Mouse (Mus musculus): ENCODE results near the gene Rad51c. TPM values are rescaled to one million over a fixed set of nuclear protein-coding genes. Genes with fewer than 3 reads are reported as not detected.
"Not testable (repeated sequence)": the region's sequence is repeated elsewhere in the genome, so short reads cannot be mapped to it uniquely, and the experiment has no call there.

Gene Rad51c
- total and polyA plus RNA-seq, 2 experiments from 2014 or later, result 2.0 to 3.5 TPM

- no peaks in the 10 kb centered on the region for H3K27me3 ChIP-seq (ENCODE audit: insufficient read depth, low read length)
- ATAC-seq, result no peak
- no peak overlapping the region for H3K4me3 ChIP-seq (ENCODE audit: low read length)
- H3K36me3 ChIP-seq (ENCODE audit: insufficient read depth, low read length), result no peaks in the 10 kb centered on the region
- H3K4me2 ChIP-seq (ENCODE audit: low read depth, low read length), result peak overlapping the region; percentile 53; the same call in 1 of the 2 replicates
- DNase-seq (ENCODE audit: low spot score), result no peak
- H3K27ac ChIP-seq, result no peak overlapping the region
- H3K9me3 ChIP-seq (ENCODE audit: low read length), result no peaks in the 10 kb centered on the region
- 0 out of 2 replicates have a peak, but pooled peaks have one; percentile 3 for TF ChIP-seq CTCF (IDR thresholded peaks at IDR 0.05; ENCODE audit: low read depth)
- H3K9ac ChIP-seq (replicated peaks; ENCODE audit: low read length), result no peak overlapping the region
- H3K4me1 ChIP-seq (ENCODE audit: insufficient read depth, low read length), result no peaks in the 10 kb centered on the region
Measured at GRCm38 (mm10) chr11:87447429-87447828, 42.7 kb upstream of the Rad51c start.

GRCm38 (mm10) chr11:87446159-87446558 is 41.4 kb upstream of the Rad51c start:
- no peak overlapping the region for H3K4me3 ChIP-seq (ENCODE audit: low read length)
- H3K27me3 ChIP-seq (ENCODE audit: insufficient read depth, low read length), result no peaks in the 10 kb centered on the region
- no peak for ATAC-seq
- H3K4me2 ChIP-seq (ENCODE audit: low read depth, low read length), result no peak overlapping the region
- no peak for TF ChIP-seq CTCF (IDR thresholded peaks at IDR 0.05; ENCODE audit: low read depth)
- no peak overlapping the region for H3K27ac ChIP-seq
- no peak for DNase-seq (ENCODE audit: low spot score)
- WGBS, result 95% methylated on average over 3 of the region's 3 CpGs
- no peaks in the 10 kb centered on the region for H3K9me3 ChIP-seq (ENCODE audit: low read length)
- H3K4me1 ChIP-seq (ENCODE audit: insufficient read depth, low read length), result no peaks in the 10 kb centered on the region
- H3K36me3 ChIP-seq (ENCODE audit: insufficient read depth, low read length), result no peaks in the 10 kb centered on the region
- H3K9ac ChIP-seq (replicated peaks; ENCODE audit: low read length), result no peak overlapping the region

DNA sequence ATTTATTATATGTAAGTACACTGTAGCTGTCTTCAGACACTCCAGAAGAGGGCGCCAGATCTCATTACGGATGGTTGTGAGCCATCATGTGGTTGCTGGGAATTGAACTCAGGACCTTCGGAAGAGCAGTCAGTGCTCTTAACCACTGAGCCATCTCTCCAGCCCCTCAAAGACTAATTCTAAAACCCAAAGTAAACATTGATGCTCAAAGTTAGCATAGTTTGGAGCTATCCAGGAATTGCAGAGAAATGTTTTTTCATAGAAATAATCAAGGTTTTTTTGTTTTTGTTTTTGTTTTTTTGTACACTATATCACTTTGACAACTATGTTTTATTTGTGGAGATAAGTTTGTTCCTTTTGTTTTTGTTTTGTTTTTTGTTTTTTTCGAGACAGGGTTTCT is 40.8 kb upstream of the Rad51c start:
- H3K27ac ChIP-seq; H3K4me2 ChIP-seq (ENCODE audit: low read depth, low read length); H3K4me1 ChIP-seq (ENCODE audit: insufficient read depth, low read length); H3K36me3 ChIP-seq (ENCODE audit: insufficient read depth, low read length); H3K27me3 ChIP-seq (ENCODE audit: insufficient read depth, low read length); DNase-seq (ENCODE audit: low spot score); H3K9ac ChIP-seq (replicated peaks; ENCODE audit: low read length); H3K4me3 ChIP-seq (ENCODE audit: low read length); H3K9me3 ChIP-seq (ENCODE audit: low read length); ATAC-seq: not testable (repeated sequence)
- WGBS, result 83% methylated on average over 2 of the region's 4 CpGs

DNA sequence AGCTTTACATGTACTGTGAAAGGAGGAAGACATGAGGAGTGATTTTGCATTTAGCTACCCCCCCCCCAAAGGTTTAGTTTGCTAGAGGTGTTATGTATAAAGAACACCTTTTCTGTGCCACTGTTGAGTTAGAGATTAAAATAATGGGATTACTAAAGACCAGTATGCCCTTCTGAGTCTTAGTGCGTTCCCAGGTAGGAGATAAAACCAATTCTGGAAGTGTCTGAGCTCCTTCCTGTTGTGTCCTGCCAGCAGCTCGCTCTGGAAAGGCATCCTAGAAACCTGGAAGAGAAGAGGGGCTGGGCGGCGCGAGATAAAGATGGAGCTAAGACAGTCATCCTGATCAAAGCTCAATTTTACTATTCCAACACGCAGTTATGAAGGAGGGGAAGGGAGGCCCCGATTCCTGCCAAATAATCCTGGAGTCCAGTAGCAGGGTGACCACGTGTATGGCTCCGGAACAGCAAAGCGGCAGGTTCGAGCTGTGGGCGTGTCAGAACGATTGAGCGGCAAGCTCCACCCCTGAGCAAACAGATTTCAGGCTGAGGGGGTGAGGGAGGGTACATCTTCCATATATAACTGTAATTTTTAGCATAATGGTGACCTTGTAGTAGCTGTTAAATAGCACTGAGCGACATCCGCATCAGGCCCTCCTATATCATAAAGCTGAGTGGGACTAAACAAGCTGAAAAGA is 40.1 kb upstream of the Rad51c start:
- H3K4me3 ChIP-seq (ENCODE audit: low read length), result no peak overlapping the region
- no peak overlapping the region; the same call in 1 of the 2 replicates for H3K27ac ChIP-seq
- H3K9ac ChIP-seq (replicated peaks; ENCODE audit: low read length), result no peak overlapping the region
- no peaks in the 10 kb centered on the region for H3K27me3 ChIP-seq (ENCODE audit: insufficient read depth, low read length)
- H3K9me3 ChIP-seq (ENCODE audit: low read length), result no peaks in the 10 kb centered on the region
- TF ChIP-seq CTCF (IDR thresholded peaks at IDR 0.05; ENCODE audit: low read depth), result no peak
- H3K4me1 ChIP-seq (ENCODE audit: insufficient read depth, low read length), result no peaks in the 10 kb centered on the region
- ATAC-seq, result no peak
- 9% methylated on average over 16 of the region's 16 CpGs for WGBS
- no peaks in the 10 kb centered on the region for H3K36me3 ChIP-seq (ENCODE audit: insufficient read depth, low read length)
- no peak overlapping the region for H3K4me2 ChIP-seq (ENCODE audit: low read depth, low read length)
- DNase-seq (ENCODE audit: low spot score), result no peak

DNA sequence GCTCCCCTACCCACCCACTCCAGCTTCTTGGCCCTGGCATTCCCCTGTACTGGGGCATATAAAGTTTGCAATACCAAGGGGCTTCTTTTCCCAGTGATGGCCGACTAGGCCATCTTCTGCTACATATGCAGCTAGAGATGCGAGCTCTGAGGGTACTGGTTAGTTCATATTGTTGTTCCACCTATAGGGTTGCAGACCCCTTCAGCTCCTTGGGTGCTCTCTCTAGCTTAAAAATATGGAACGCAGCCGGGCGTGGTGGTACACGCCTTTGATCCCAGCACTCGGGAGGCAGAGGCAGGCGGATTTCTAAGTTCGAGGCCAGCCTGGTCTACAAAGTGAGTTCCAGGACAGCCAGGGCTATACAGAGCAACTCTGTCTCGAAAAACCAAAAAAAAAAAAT is 39.3 kb upstream of the Rad51c start:
- H3K4me1 ChIP-seq (ENCODE audit: insufficient read depth, low read length); H3K4me3 ChIP-seq (ENCODE audit: low read length); H3K27me3 ChIP-seq (ENCODE audit: insufficient read depth, low read length); ATAC-seq; H3K9ac ChIP-seq (replicated peaks; ENCODE audit: low read length); H3K9me3 ChIP-seq (ENCODE audit: low read length); H3K4me2 ChIP-seq (ENCODE audit: low read depth, low read length); DNase-seq (ENCODE audit: low spot score); H3K36me3 ChIP-seq (ENCODE audit: insufficient read depth, low read length); H3K27ac ChIP-seq: not testable (repeated sequence)
- 78% methylated on average over 10 of the region's 10 CpGs for WGBS

DNA sequence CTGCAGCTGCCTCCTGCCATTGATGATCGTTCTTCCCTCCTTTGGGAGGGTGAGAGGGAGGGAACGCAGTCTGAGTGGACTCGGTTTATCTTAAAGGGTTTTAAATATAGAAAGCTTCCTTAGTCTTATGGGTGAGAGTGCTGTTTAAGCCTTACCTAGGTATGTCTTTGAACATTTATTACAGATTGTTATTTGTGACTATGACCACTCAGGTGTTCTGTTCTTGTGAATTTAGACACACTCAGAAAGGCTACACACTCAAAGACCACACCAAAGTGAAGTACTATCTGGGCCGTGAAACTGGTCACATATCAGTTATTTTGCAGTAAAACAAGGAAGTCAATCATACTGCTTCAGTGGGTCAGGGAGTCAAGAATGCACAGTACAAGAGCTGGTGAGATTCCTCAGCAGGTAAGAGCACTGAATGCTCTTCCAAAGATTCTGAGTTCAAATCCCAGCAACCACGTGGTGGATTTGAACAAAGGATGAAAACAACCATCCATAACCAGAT is 38.7 kb upstream of the Rad51c start:
- Histone ChIP-seq H3K27ac (peak overlapping the region; percentile 56), H3K9ac (replicated peaks; ENCODE audit: low read length) (no peak overlapping the region), H3K9me3 (ENCODE audit: low read length) (no peaks in the 10 kb centered on the region), H3K4me3 (ENCODE audit: low read length) (no peak overlapping the region), H3K4me1 (ENCODE audit: insufficient read depth, low read length) (no peaks in the 10 kb centered on the region), H3K27me3 (ENCODE audit: insufficient read depth, low read length) (no peaks in the 10 kb centered on the region), H3K36me3 (ENCODE audit: insufficient read depth, low read length) (no peaks in the 10 kb centered on the region), H3K4me2 (ENCODE audit: low read depth, low read length) (no peak overlapping the region)
- DNase-seq (ENCODE audit: low spot score), result peak; percentile 80
- WGBS, result 0% methylated on average over 5 of the region's 5 CpGs
- TF ChIP-seq CTCF (IDR thresholded peaks at IDR 0.05; ENCODE audit: low read depth), result no peak
- ATAC-seq, result no peak

DNA sequence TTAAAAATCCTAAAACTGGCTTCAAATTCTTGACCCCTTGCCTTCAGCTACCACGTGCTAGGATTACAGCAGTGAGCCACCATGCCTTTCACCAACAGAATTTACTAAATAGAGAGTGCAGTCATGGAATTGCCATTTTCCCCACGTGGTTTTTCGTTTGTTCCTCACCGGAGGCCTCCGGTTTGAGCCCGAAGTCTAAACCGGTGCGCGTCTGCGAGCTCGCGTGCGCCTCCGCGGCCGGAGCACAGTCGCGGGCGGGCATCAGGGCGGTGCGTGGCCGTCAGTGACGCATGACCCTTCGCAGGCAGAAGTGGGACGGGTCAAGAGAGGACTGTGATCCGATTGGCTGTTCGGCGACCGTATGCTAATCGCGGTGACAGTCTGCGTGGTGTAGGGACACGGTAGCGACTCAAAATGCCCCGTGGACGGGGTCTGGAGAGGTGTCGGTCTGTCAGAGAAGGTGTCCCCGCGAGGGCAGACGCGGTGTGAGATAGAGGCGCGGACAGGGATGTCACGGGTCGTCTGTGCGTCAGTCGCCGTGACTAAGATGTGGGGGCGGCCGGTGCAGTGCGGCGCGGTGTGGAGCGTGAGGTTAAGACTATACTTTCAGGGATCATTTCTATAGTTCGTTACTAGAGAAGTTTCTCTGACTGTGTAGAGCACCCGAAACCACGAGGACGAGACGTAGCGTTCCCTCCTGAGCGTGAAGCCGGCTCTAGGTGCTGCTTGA is 38.1 kb upstream of the Rad51c start:
- DNase-seq (ENCODE audit: low spot score) (peak; percentile 81), ATAC-seq (peak; percentile 98)
- H3K4me3 ChIP-seq (ENCODE audit: low read length), result peak overlapping the region; percentile 18; the same call in 1 of the 2 replicates
- TF ChIP-seq CTCF (IDR thresholded peaks at IDR 0.05; ENCODE audit: low read depth), result 0 out of 2 replicates have a peak, but pooled peaks have one; percentile 9
- H3K9ac ChIP-seq (replicated peaks; ENCODE audit: low read length); H3K27me3 ChIP-seq (ENCODE audit: insufficient read depth, low read length); H3K36me3 ChIP-seq (ENCODE audit: insufficient read depth, low read length); H3K4me1 ChIP-seq (ENCODE audit: insufficient read depth, low read length); H3K9me3 ChIP-seq (ENCODE audit: low read length): not testable (repeated sequence)
- WGBS, result under 1% methylated on average over 30 of the region's 62 CpGs
- peak overlapping the region; percentile 47 for H3K4me2 ChIP-seq (ENCODE audit: low read depth, low read length)
- H3K27ac ChIP-seq, result peak overlapping the region; percentile 74
